Mouse (Mus musculus) hindbrain, embryonic 14.5 days (tissue): Measurements from ENCODE around the gene Ifna2. TPM values are rescaled to one million over a fixed set of nuclear protein-coding genes. Genes with fewer than 3 reads are reported as not detected.

Experiments used
- ATAC-seq: fragments of 200-750 bp; cut with Nextera tagmentation; 2 replicates; pipeline ENCODE4 v1.8.0; 2017; ENCODE audit warnings: moderate number of reproducible peaks, mild to moderate bottlenecking, moderate TSS enrichment, moderate library complexity; ENCODE audit not compliant: low FRiP score
- DNase-seq: peaks from one replicate; pipeline ENCODE4 v3.0.0-alpha.2; 2015; ENCODE audit warnings: low spot score
- H3K27ac ChIP-seq: fragments of 300-500 bp; sonication (generic); 2 replicates; pipeline ENCODE4 v1.5.1; 2014; ENCODE audit warnings: mild to moderate bottlenecking, moderate library complexity
- H3K27me3 ChIP-seq: fragments of 300-500 bp; sonication (generic); 2 replicates; pipeline ENCODE4 v1.6.1; 2014; ENCODE audit warnings: mild to moderate bottlenecking, low read length, mixed read lengths; ENCODE audit not compliant: control insufficient read depth, insufficient read depth
- H3K36me3 ChIP-seq: fragments of 300-500 bp; sonication (generic); replicated peaks from 2 replicates; pipeline ENCODE4 v1.6.1; 2014; ENCODE audit not compliant: control insufficient read depth, insufficient read depth
- H3K4me1 ChIP-seq: fragments of 300-500 bp; sonication (generic); replicated peaks from 2 replicates; pipeline ENCODE4 v1.6.1; 2014; ENCODE audit warnings: antibody characterized with exemption, low read length, mixed read lengths; ENCODE audit not compliant: control insufficient read depth, insufficient read depth
- H3K4me2 ChIP-seq: fragments of 300-500 bp; sonication (generic); replicated peaks from 2 replicates; pipeline ENCODE4 v1.6.1; 2014; ENCODE audit warnings: mild to moderate bottlenecking, moderate library complexity
- H3K4me3 ChIP-seq: fragments of 300-500 bp; sonication (generic); replicated peaks from 2 replicates; pipeline ENCODE4 v1.5.1; 2014; ENCODE audit warnings: mild to moderate bottlenecking, low read length
- H3K9ac ChIP-seq: fragments of 300-500 bp; sonication (generic); 2 replicates; pipeline ENCODE4 v1.6.1; 2014
- H3K9me3 ChIP-seq: fragments of 300-500 bp; sonication (generic); 2 replicates; pipeline ENCODE4 v1.6.1; 2016; ENCODE audit warnings: low read length; ENCODE audit not compliant: control insufficient read depth
- WGBS: fragments of 180-500 bp; shearing (Covaris S2); extraction: QIAGEN DNeasy Blood & Tissue Kit; methylation state at CpG from one replicate; pipeline ENCODE4 v1.1.7; 2014; 5-methylcytosine and 5-hydroxymethylcytosine counted together
- polyA plus RNA-seq: library from polyadenylated mRNA; unstranded; fragments of >200 nt; fragmentation: Nextera tagmentation; extraction: Ambion mirVana; gene quantifications from 2 replicates; pipeline ENCODE4 v1.2.1, GENCODE M21; 2014

The Ifna2 gene
- polyA plus RNA-seq: not detected in 2 replicates

DNA sequence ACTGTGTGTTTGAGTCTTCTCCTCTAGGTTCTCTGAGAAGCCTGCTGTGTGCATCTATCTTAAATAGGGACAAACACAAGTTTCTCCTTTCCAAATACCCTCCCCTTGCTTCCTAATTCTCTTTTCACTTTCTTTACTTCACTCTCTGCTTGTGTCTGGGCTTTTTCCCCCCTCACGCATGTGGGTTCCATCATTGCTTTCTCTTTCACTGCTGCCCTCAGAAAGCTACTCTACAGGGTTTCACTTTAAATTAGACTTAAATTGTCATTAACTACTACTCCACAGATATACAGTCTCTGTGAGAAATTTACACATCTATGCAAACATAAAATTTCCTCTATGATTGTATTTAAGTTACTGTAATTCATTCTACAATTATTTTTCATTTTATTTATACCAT, at the start of gene Ifna2:
Gene Ifna2, minus strand, starts transcription at position 101 of the 400 bp plus-strand sequence.
- no peak for ATAC-seq

DNA sequence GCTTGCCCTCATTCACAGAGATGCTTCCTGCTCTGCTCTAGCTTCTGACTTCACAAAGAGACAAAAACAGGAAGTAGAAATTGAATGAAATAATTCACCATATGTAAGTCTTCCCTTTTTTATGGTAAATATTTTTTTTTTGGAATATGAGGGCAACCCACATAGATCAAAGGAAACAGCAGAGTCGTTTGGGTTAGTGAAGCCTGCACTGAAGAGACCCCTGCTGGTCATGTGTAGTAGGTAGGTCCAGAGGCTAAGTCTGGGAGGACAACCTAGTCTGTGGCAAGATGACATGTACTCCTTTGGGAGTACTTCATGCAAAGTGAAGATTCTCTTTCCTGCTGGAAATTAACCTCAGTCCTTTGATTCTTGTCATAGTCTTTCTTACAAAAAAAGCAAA, 43.6 kb upstream of the Ifna2 start:
- Histone ChIP-seq H3K4me1 (no peaks in the 10 kb centered on the region), H3K36me3 (no peaks in the 10 kb centered on the region), H3K27me3 (no peaks in the 10 kb centered on the region), H3K9ac (no peak overlapping the region), H3K4me3 (no peak overlapping the region), H3K4me2 (no peak overlapping the region), H3K9me3 (no peaks in the 10 kb centered on the region), H3K27ac (no peak overlapping the region)
- 2% methylated on average over 1 of the region's 1 CpGs for WGBS
- ATAC-seq (no peak), DNase-seq (no peak)

More for the DNA sequence above, at the start of gene Ifna2:
- no peak within 1 kb of the TSS for H3K27ac ChIP-seq
- no peaks in the 10 kb centered on the region for H3K9me3 ChIP-seq
- 95% methylated on average over 1 of the region's 1 CpGs for WGBS
- H3K27me3 ChIP-seq: no peaks in the 10 kb centered on the region
- no peak within 1 kb of the TSS for H3K4me3 ChIP-seq
- H3K4me1 ChIP-seq: no peaks in the 10 kb centered on the region
- no peak for DNase-seq
- no peak within 1 kb of the TSS for H3K9ac ChIP-seq
- no peaks in the 10 kb centered on the region for H3K36me3 ChIP-seq
- H3K4me2 ChIP-seq: no peak within 1 kb of the TSS

DNA sequence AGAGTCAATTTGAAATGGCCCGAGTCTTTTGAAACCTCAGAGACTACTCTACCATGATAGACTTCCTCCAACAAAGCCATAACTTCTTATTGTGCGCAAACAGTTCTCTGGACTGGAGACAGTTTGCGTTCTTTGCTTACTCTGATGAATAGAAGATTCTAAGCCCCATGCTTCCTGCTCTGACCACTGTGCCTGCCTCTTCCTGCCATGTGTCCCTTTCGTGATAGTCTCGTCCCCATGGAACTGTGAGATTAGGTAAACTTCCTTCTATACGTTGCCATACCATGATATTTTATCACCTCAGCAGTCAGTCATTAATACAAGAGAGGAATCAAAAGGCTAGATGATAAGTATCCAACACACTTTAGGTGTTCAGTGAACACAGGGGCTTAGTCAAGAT, 43.0 kb upstream of the Ifna2 start:
- no peaks in the 10 kb centered on the region for H3K36me3 ChIP-seq
- DNase-seq: no peak
- no peaks in the 10 kb centered on the region for H3K9me3 ChIP-seq
- no peak for ATAC-seq
- H3K4me2 ChIP-seq: no peak overlapping the region
- H3K4me1 ChIP-seq: no peaks in the 10 kb centered on the region
- no peaks in the 10 kb centered on the region for H3K27me3 ChIP-seq
- WGBS: 88% methylated on average over 6 of the region's 6 CpGs
- H3K4me3 ChIP-seq: no peak overlapping the region
- no peak overlapping the region for H3K9ac ChIP-seq
- H3K27ac ChIP-seq: no peak overlapping the region

DNA sequence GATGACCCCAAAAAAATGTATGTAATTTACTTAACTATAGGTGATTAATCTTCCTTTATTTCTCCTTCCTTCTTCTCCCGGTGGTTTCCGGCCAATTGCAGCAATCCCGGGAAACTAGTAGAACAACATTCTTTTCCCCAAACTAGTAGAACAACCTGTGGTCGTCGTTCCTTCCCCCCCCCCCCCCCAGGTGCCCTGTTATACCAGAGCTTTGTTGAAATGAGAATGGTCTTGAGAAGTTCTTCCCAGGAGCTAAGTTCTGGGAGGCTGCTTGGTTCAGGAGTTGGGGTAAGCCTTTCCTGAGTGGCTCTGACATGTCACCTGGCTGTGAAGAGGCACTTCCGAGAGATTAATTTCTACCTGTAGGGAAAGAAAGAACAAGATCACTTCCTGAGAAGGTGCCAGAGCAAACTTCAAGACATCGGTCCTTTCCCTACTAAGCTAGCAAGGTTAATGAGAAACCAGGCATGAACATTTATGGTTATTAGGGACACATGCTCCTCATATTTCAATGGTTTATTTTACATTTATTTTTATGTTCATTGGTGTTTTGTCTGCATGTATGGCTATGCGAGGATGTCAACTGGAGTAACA, 39.9 kb upstream of the Ifna2 start:
- no peak overlapping the region for H3K27ac ChIP-seq
- H3K36me3 ChIP-seq: peaks cover 9% of the 10 kb centered on the region
- H3K27me3 ChIP-seq: no peaks in the 10 kb centered on the region
- no peak for DNase-seq
- H3K9ac ChIP-seq: no peak overlapping the region
- no peaks in the 10 kb centered on the region for H3K9me3 ChIP-seq
- H3K4me2 ChIP-seq: no peak overlapping the region
- 65% methylated on average over 8 of the region's 8 CpGs for WGBS
- no peak for ATAC-seq
- H3K4me1 ChIP-seq: peaks cover 26% of the 10 kb centered on the region
- H3K4me3 ChIP-seq: no peak overlapping the region

DNA sequence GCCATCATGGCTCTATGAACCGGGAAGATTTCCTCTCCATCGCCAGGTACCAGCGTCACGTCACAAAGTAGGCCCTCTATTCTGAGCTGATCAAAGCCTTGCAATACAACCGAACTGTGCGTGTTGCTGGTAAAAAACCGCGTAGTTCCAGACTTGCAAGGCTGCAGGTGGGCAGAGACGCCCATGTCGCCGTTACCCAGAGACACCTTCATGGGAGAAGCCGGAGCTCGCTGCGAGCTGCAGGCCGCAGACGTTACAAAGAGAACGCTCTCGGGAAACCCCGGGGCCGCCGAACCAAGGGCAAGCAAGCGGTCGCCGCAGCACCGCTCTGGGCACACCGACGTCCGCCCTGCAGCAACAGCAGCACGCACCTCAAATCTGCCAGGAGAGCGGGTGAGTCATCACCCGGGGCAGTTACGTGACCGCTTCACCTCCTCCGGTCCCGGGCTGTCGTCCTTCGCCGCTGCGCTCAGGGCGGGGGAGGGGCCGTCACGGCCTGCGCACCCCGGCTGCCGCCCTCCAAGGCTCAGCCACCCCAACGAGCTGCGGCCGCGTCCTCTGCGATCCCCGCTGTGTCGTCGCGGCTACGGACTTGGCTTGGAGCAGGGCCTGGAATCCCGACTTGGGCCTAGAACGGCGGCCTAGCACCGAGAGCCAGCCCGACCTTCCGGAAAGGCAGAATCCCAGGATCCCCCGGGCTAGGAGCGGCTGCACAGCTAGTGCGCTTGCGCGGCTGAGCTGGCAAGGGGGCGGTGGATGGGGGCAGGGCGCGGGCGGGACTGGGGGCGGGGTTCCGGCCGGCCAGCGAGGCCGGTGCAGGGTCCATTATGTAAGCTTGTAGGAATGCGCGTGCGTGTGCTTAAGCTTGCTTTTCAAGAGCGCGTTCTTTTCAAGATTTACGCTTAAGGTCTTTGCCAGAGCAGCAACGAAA, 38.3 kb upstream of the Ifna2 start, which contains the start of the genes Gm26566 and Klhl9:
Gene Gm26566, plus strand, starts transcription at position 15 of the 931 bp plus-strand sequence.
Gene Klhl9, minus strand, starts transcription at position 675 of the 931 bp plus-strand sequence.
- Histone ChIP-seq H3K4me2 (peak within 1 kb of the TSS; percentile 88), H3K4me1 (peaks cover 35% of the 10 kb centered on the region), H3K4me3 (peak within 1 kb of the TSS; percentile 94), H3K27me3 (no peaks in the 10 kb centered on the region), H3K9ac (peak within 1 kb of the TSS; percentile 99), H3K27ac (peak within 1 kb of the TSS; percentile 98), H3K9me3 (no peaks in the 10 kb centered on the region), H3K36me3 (peaks cover 10% of the 10 kb centered on the region)
- DNase-seq (peak; percentile 92), ATAC-seq (peak; percentile 99)
- under 1% methylated on average over 80 of the region's 82 CpGs for WGBS

DNA sequence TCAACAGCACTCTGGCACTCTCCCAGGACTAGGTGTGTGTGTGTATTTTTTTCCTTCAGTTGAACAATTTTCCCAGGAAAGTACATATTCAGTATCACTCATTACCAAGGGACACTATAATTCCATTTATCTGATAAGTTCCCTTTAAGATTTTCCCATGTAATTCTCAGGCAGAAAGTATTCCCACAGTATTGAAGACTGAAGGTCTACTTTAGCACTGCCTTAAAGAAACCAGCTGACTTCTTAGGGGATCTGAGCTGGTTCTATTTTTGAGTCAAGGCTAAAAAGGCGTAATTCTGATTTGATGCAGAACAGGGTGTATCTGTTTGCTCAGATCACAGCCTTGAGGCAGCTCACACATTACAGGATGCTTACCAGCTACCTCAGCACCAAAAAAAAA, 35.0 kb upstream of the Ifna2 start:
- H3K4me1 ChIP-seq: peaks cover 38% of the 10 kb centered on the region
- H3K9ac ChIP-seq: peak overlapping the region; percentile 50
- ATAC-seq (no peak), DNase-seq (no peak)
- peak overlapping the region; percentile 88 for H3K4me2 ChIP-seq
- WGBS: 72% methylated on average over 1 of the region's 1 CpGs
- no peak overlapping the region for H3K27ac ChIP-seq
- H3K36me3 ChIP-seq: peaks cover 40% of the 10 kb centered on the region
- no peaks in the 10 kb centered on the region for H3K9me3 ChIP-seq
- H3K4me3 ChIP-seq: peak overlapping the region; percentile 28
- no peaks in the 10 kb centered on the region for H3K27me3 ChIP-seq

DNA sequence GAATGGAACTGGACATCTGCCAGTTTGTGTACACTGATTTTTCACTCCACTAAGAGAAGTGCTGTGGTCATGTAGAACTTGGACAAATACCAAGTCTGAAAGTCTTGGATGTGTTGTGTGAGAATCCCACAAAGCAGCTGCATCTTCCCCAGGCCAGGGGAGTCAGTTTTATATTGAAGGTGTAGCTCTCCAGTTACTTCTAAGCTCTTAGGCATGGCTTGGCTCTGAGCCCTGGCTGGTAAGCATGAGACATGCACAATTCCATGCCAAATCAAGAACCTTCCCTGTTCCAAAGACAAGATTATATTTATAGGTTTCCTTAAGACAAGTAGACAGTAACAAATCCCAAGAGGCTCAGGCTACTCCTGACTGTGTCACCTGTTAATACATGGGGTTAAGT, 31.3 kb upstream of the Ifna2 start:
- ATAC-seq: no peak
- no peak overlapping the region for H3K4me2 ChIP-seq

DNA sequence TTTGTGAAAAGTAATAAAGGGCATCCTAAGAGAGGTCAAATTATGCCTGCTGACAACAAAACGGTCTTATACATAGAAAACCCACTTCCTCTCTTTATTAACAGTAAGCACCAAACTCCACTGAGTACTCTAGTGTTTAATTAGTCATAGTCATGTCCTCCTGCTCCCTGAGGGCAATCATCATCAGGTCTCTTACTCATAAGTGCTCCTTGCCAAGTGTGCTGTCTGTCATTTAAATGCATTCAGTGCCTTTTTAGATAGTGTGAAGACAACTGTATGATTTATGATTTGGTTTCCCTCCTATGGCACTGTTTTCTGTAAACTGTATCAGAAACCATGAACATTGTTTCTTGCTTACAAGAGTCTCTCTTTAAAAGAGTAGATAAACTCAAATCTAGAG, 30.6 kb upstream of the Ifna2 start:
- H3K27me3 ChIP-seq: no peaks in the 10 kb centered on the region
- peaks cover 19% of the 10 kb centered on the region for H3K4me1 ChIP-seq
- H3K9ac ChIP-seq: no peak overlapping the region
- H3K36me3 ChIP-seq: peaks cover 32% of the 10 kb centered on the region
- H3K9me3 ChIP-seq: no peaks in the 10 kb centered on the region
- no peak for DNase-seq
- no peak overlapping the region for H3K4me3 ChIP-seq
- no peak overlapping the region for H3K4me2 ChIP-seq
- no peak for ATAC-seq
- no peak overlapping the region for H3K27ac ChIP-seq
- 79% methylated on average over 1 of the region's 1 CpGs for WGBS

More for the DNA sequence above, 31.3 kb upstream of the Ifna2 start:
- no peak overlapping the region for H3K4me3 ChIP-seq
- H3K27ac ChIP-seq: no peak overlapping the region
- H3K9me3 ChIP-seq: no peaks in the 10 kb centered on the region
- no peak for DNase-seq
- H3K9ac ChIP-seq: no peak overlapping the region
- peaks cover 25% of the 10 kb centered on the region for H3K4me1 ChIP-seq
- H3K36me3 ChIP-seq: peaks cover 34% of the 10 kb centered on the region
- no peaks in the 10 kb centered on the region for H3K27me3 ChIP-seq

DNA sequence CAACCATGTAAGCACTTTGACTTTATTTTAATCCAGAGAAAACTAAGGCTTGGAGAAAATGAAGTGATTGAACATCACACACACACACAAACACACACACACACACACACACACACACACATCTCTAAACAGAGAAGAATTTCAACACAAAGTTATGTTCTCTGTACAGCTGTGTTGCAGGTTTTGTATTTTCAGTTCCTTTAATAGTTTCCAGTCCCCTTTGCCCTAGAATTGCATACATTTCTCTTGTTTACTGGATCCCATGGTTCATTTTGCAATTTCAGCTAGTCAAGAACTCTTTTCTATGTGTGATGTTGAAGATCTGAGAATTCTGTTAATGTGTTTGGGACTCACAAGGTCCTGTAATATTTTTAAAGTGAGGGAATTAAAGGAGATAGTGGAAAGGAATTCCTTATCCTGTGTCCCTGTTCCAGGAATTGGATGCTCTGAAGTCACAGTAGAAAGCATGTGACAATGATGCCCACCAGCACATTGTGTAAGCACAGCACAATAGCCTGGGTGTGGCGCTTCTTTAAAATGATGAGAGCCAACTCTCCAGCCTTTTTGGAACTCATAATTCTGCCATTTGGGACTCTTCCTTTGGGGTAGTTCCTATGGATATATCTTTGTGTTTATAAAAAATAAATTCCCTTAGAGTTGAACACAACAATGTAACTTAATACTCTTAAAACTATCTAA, 23.6 kb upstream of the Ifna2 start:
- Histone ChIP-seq H3K27ac (no peak overlapping the region), H3K27me3 (no peaks in the 10 kb centered on the region), H3K4me1 (no peaks in the 10 kb centered on the region), H3K4me2 (no peak overlapping the region), H3K9me3 (no peaks in the 10 kb centered on the region), H3K4me3 (no peak overlapping the region), H3K9ac (no peak overlapping the region), H3K36me3 (no peaks in the 10 kb centered on the region)
- DNase-seq (no peak), ATAC-seq (no peak)
- WGBS: 94% methylated on average over 1 of the region's 1 CpGs
